Mouse (Mus musculus) heart, postnatal 14 days (tissue): ENCODE measurements around the gene Snrpb2. TPM values are rescaled to one million over a fixed set of nuclear protein-coding genes. Genes with fewer than 3 reads are reported as not detected.

Source experiments
- DNase-seq, 2 experiments: peaks; one replicate each; pipeline ENCODE4 v3.0.0; 2021 to 2022
- intact Hi-C: fragments of 180-260 bp; cut with DNase I; formaldehyde crosslinking; loops from one replicate; pipeline ENCODE4 v1.15.1; 2025
- total RNA-seq, 2 experiments: library from RNA; stranded (reverse); gene quantifications; 2 replicates each; pipeline ENCODE4 v1.2.3; 2021

Gene Snrpb2
- total RNA-seq, 2 experiments from 2014 or later: 23.2 to 28.2 TPM

GRCm38 (mm10) chr2:143089866-143090265, 27.0 kb downstream of the Snrpb2 start:
- DNase-seq: no peak
- intact Hi-C loops: loop anchor here (5.0 kb wide), 2 partner anchors 123 to 233 kb away; no protein-coding TSS in a partner anchor

DNA sequence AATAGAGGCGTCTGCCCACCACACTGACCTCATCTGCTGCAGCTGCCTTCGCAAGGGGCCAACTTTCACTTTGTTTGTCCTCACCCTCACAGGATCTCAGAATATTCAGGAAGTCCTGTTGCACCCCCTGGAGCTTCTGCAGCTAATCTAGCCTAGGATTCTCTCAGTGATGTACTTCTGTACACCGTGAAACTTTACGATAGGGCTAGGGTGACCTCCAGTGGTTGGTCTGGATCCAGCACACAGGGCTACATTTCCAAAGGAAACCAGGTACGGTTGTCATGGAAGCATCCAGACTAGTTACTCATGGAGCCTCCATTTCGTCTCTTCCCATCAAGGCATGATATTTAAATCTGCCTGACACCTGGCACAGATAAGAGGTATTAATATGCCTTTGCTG, 30.9 kb downstream of the Snrpb2 start:
- DNase-seq: peak; percentile 40 to 68
- intact Hi-C loops: loop anchor here (5.0 kb wide), 2 partner anchors 126 to 236 kb away; no protein-coding TSS in a partner anchor

DNA sequence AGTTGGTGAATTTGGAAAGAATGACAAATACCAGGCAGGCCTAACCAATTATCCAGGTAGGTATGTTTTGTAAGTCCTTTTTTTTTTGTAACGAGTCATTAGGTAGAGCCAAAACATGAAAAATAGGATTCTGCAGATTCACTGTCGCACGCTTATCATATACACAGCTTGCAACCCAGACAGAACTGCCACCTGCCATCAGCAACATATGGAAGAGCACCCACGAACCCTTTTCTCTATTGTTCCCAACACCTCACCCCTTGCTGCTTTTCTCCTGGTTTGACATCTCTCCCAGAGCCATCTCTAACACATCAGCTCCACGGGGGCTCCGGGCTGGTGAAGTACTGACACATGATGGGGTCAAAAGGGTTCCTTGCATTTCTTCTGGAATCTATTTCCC, 31.9 kb downstream of the Snrpb2 start:
- intact Hi-C loops: loop anchor here (5.0 kb wide), 2 partner anchors 127 to 237 kb away; no protein-coding TSS in a partner anchor
- no peak for DNase-seq

- DNase-seq: no peak
- intact Hi-C loops: no loop called here
Observed at GRCm38 (mm10) chr2:143097170-143097569, 34.3 kb downstream of the Snrpb2 start.

- intact Hi-C loops: loop anchor here (2.0 to 10.0 kb wide), 3 partner anchors 663 to 1338 kb away; no protein-coding TSS in a partner anchor
- DNase-seq: peak in 1 of 2 experiments; percentile 12
Observed at GRCm38 (mm10) chr2:143113859-143114258, 51.0 kb downstream of the Snrpb2 start.

GRCm38 (mm10) chr2:143114716-143115115, 51.9 kb downstream of the Snrpb2 start:
- intact Hi-C loops: loop anchor here (5.0 to 10.0 kb wide), 2 partner anchors 1100 to 1338 kb away; no protein-coding TSS in a partner anchor
- no peak for DNase-seq

DNA sequence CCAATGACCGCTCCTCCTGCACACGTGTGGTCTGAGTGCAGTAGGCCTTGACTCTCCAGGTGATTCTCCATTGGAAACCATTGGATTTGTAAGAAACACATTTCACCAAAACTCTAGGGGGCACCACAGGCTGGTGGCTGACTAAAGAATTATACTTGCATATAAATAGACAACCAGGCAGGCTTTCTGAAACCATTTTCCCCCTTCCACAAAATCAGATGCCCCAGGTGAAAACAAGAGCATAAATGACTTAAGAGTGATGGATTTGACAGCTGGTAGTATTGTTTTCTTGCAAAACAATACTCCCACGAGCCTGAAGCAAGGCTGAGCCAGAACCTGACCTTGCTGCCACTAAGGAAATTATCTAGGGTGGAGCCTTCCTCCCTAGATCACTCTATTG, 54.6 kb downstream of the Snrpb2 start:
- intact Hi-C loops: loop anchor here (10.0 kb wide), 1 partner anchor 1097 kb away; no protein-coding TSS in a partner anchor
- DNase-seq: peak; percentile 10 to 13

- intact Hi-C loops: loop anchor here (10.0 kb wide), 1 partner anchor 1097 kb away; no protein-coding TSS in a partner anchor
Observed at GRCm38 (mm10) chr2:143118221-143118620, 55.4 kb downstream of the Snrpb2 start.

More at GRCm38 (mm10) chr2:143118221-143118620, 55.4 kb downstream of the Snrpb2 start:
- no peak for DNase-seq

Other genes with a start within 250 kb of the Snrpb2 start
- 10 to 100 TPM; 24.0 to 24.2 TPM for gene Kif16b, start 161.5 kb upstream of the Snrpb2 start, total RNA-seq
- not detected for gene Otor, start 15.4 kb downstream of the Snrpb2 start, total RNA-seq